Mouse (Mus musculus) limb, embryonic 14.5 days (tissue): Measurements from ENCODE around the gene Ralgapb. TPM values are rescaled to one million over a fixed set of nuclear protein-coding genes. Genes with fewer than 3 reads are reported as not detected.

ENCODE experiments used
- ATAC-seq: fragments of 200-750 bp; cut with Nextera tagmentation; 2 replicates; pipeline ENCODE4 v1.8.0; 2017; ENCODE audit warnings: low read depth, moderate number of reproducible peaks, moderate TSS enrichment; ENCODE audit not compliant: low FRiP score
- DNase-seq: peaks from one replicate; pipeline ENCODE4 v3.0.0-alpha.2; 2015; ENCODE audit warnings: low spot score
- H3K27ac ChIP-seq: fragments of 300-500 bp; sonication (generic); replicated peaks from 2 replicates; pipeline ENCODE4 v1.5.1; 2014; ENCODE audit warnings: low read depth, mild to moderate bottlenecking, low read length, moderate library complexity, mixed read lengths
- H3K27me3 ChIP-seq: fragments of 300-500 bp; sonication (generic); 2 replicates; pipeline ENCODE4 v1.6.1; 2014; ENCODE audit warnings: low read length, mixed read lengths; ENCODE audit not compliant: control insufficient read depth, insufficient read depth
- H3K36me3 ChIP-seq: fragments of 300-500 bp; sonication (generic); 2 replicates; pipeline ENCODE4 v1.6.1; 2014; ENCODE audit warnings: mild to moderate bottlenecking, low read length, moderate library complexity, mixed read lengths; ENCODE audit not compliant: control insufficient read depth, insufficient read depth
- H3K4me1 ChIP-seq: fragments of 300-500 bp; sonication (generic); 2 replicates; pipeline ENCODE4 v1.6.1; 2014; ENCODE audit warnings: antibody characterized with exemption, low read length, mixed read lengths; ENCODE audit not compliant: control insufficient read depth, insufficient read depth
- H3K4me2 ChIP-seq: fragments of 300-500 bp; sonication (generic); replicated peaks from 2 replicates; pipeline ENCODE4 v1.6.1; 2014; ENCODE audit warnings: low read depth, mild to moderate bottlenecking, low read length, moderate library complexity; ENCODE audit not compliant: severe bottlenecking
- H3K4me3 ChIP-seq: fragments of 300-500 bp; sonication (generic); replicated peaks from 2 replicates; pipeline ENCODE4 v1.5.1; 2014; ENCODE audit warnings: low read length
- H3K9ac ChIP-seq: fragments of 300-500 bp; sonication (generic); 2 replicates; pipeline ENCODE4 v1.6.1; 2014; ENCODE audit warnings: mild to moderate bottlenecking, low read depth, low read length, moderate library complexity; ENCODE audit not compliant: severe bottlenecking
- H3K9me3 ChIP-seq: fragments of 300-500 bp; sonication (generic); 2 replicates; pipeline ENCODE4 v1.6.1; 2016; ENCODE audit warnings: low read length; ENCODE audit not compliant: control insufficient read depth
- POLR2A ChIP-seq: fragments of 200-500 bp; IDR thresholded peaks from 2 replicates; pipeline ENCODE4 v1.8.0; 2012; ENCODE audit warnings: inconsistent platforms, mild to moderate bottlenecking, moderate library complexity, borderline replicate concordance; ENCODE audit not compliant: insufficient read depth, insufficient read length; ENCODE audit errors: extremely low read depth
- WGBS: fragments of 180-500 bp; shearing (Covaris S2); extraction: QIAGEN DNeasy Blood & Tissue Kit; methylation state at CpG from one replicate; pipeline ENCODE4 v1.1.7; 2014; 5-methylcytosine and 5-hydroxymethylcytosine counted together
- polyA plus RNA-seq, 2 experiments: library from polyadenylated mRNA; depleted of rRNA in 1 of 2; stranded (reverse) in 1 of 2; unstranded in 1 of 2; fragments of >200 nt; fragmentation: Nextera tagmentation in 1 of 2; extraction: Ambion mirVana in 1 of 2; gene quantifications; 2 replicates each; pipeline versions ENCODE4 v1.2.1 to v1.2.3; 2012 to 2014

The Ralgapb gene
- polyA plus RNA-seq, 2 experiments, result 20.1 to 20.2 TPM

GRCm38 (mm10) chr2:158519071-158519470 is 109.4 kb downstream of the Ralgapb start:
- Histone ChIP-seq H3K27me3 (no peaks in the 10 kb centered on the region), H3K4me2 (no peak overlapping the region), H3K4me3 (no peak overlapping the region), H3K27ac (no peak overlapping the region), H3K9me3 (no peaks in the 10 kb centered on the region), H3K4me1 (no peaks in the 10 kb centered on the region), H3K9ac (no peak overlapping the region), H3K36me3 (no peaks in the 10 kb centered on the region)
- WGBS, result 77% methylated on average over 11 of the region's 11 CpGs
- no peak for DNase-seq
- no peak for ATAC-seq
- no peak for TF ChIP-seq POLR2A

DNA sequence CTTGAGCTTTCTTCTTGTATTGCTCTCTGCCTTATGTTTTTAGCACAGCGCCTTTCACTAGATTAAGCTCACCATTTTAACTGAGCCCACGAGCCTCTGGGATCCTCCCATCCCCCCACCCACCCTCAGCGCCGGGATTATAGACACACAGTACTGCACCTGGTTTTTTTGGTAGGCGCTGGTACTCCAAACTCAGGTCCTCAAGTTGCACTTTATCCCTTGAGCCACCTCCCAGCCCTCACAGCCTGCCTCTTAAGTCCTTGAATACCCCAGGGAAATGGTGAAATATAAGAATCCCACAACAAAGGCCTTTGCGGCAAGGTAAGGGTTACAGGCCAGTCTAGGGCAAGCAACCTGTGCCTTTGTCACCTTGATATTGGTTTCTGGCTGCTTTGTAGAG is 110.2 kb downstream of the Ralgapb start:
- no peak overlapping the region for H3K4me3 ChIP-seq
- no peak for TF ChIP-seq POLR2A
- H3K4me2 ChIP-seq, result no peak overlapping the region
- no peaks in the 10 kb centered on the region for H3K4me1 ChIP-seq
- no peak overlapping the region for H3K27ac ChIP-seq
- no peak for DNase-seq
- H3K36me3 ChIP-seq, result no peaks in the 10 kb centered on the region
- H3K9ac ChIP-seq, result no peak overlapping the region
- no peak for ATAC-seq
- H3K9me3 ChIP-seq, result no peaks in the 10 kb centered on the region
- no peaks in the 10 kb centered on the region for H3K27me3 ChIP-seq
- 66% methylated on average over 6 of the region's 6 CpGs for WGBS

- TF ChIP-seq POLR2A, result no peak
Measured at GRCm38 (mm10) chr2:158523060-158523459, 113.4 kb downstream of the Ralgapb start.

DNA sequence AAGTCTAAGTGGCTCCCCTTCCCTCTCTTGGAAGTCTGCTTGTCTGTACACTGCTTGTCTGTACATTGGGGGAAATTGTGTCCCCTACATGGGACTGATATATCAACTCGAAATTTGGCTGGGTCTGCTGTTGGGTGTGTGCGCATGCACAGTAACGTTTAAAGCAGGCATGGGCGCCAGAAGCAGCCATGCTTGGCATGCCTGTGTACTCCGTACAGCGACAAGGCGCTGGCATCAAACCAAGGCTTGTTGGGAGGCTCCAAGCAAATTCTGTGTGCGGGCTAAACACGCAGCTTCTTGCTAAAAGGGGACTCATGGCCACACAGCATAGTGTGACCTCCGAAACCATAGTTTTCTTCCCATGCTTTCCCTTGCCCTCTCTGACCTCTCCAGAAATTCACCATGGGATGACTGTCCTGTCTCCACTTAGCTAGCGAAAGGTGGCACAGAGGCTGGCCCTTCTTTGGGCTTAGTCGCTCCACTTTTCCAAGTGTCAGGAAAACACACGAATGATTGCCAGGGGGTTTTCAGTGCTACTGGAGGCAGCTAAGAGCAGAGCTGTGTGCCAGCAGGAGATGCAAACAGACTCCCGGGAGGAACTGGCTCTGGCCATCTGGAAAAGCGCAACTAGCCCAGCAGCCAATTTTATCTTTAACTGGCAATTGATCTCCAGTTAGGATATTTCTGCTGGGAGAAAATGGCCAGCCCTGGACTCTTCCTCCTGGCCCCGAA is 114.6 kb downstream of the Ralgapb start:
- no peak overlapping the region for H3K4me3 ChIP-seq
- H3K27ac ChIP-seq, result no peak overlapping the region
- no peaks in the 10 kb centered on the region for H3K9me3 ChIP-seq
- DNase-seq (no peak), ATAC-seq (no peak)
- no peaks in the 10 kb centered on the region for H3K27me3 ChIP-seq
- 77% methylated on average over 16 of the region's 16 CpGs for WGBS
- no peak for TF ChIP-seq POLR2A
- H3K4me2 ChIP-seq, result no peak overlapping the region
- H3K36me3 ChIP-seq, result no peaks in the 10 kb centered on the region
- no peak overlapping the region for H3K9ac ChIP-seq
- no peaks in the 10 kb centered on the region for H3K4me1 ChIP-seq

More at GRCm38 (mm10) chr2:158523060-158523459, 113.4 kb downstream of the Ralgapb start:
- ATAC-seq (no peak), DNase-seq (no peak)
- 75% methylated on average over 8 of the region's 8 CpGs for WGBS
- no peaks in the 10 kb centered on the region for H3K4me1 ChIP-seq
- no peak overlapping the region for H3K4me2 ChIP-seq
- H3K9ac ChIP-seq, result no peak overlapping the region
- no peaks in the 10 kb centered on the region for H3K27me3 ChIP-seq
- no peaks in the 10 kb centered on the region for H3K9me3 ChIP-seq
- no peak overlapping the region for H3K4me3 ChIP-seq
- H3K36me3 ChIP-seq, result no peaks in the 10 kb centered on the region
- H3K27ac ChIP-seq, result no peak overlapping the region

DNA sequence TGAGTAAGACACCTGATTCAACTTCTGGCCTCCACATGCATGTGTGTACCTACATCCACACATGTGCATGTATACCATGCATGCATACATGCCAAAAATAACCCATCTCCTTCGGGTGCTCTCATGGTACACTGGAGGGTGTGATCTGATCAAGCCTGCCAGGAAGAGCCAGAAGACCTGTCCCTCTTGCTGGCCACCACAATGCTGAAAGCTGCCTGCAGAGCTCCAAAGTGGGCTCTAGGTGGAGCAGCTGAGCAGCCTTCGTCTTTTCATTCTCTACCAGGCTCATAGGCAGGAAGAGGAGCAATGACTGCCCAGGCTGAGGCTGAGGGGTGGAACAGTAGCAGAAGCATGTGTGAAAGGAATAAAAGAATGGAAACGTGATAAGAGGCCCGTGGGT is 124.4 kb downstream of the Ralgapb start:
- no peaks in the 10 kb centered on the region for H3K9me3 ChIP-seq
- H3K36me3 ChIP-seq, result no peaks in the 10 kb centered on the region
- H3K4me2 ChIP-seq, result no peak overlapping the region
- H3K27ac ChIP-seq, result no peak overlapping the region
- no peak overlapping the region for H3K4me3 ChIP-seq
- DNase-seq (peak; percentile 68), ATAC-seq (no peak)
- H3K27me3 ChIP-seq, result no peaks in the 10 kb centered on the region
- WGBS, result 9% methylated on average over 4 of the region's 4 CpGs
- no peaks in the 10 kb centered on the region for H3K4me1 ChIP-seq
- H3K9ac ChIP-seq, result no peak overlapping the region
- no peak for TF ChIP-seq POLR2A
